Mouse (Mus musculus): ENCODE measurements around the gene Mark3.

Mark3 gene

DNA sequence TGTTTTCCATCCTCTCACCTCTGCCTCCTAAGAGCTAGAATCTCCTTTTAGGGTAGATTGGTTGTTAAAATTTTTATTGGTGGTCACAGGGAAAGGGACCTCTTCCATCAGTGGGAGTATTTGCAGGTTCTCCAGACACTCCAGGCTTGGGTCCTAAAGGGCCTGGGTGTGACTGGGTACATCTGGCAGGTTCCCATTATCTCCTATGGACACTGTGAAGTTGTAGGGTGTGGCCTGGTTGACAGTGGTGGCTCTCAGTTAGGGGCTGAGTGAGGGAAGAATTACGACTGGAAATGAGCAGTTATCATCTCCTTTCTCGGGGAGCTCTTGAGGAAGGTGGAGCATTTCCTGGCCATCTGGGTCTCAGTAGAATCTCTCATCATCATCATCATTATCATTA, 15.7 kb upstream of the Mark3 start:
- in situ Hi-C loops (cut with MboI; ENCODE audit: unreplicated experiment in 2 of 2), result no loop called here

- in situ Hi-C loops (cut with MboI; ENCODE audit: unreplicated experiment in 2 of 2), result no loop called here
Measured at GRCm38 (mm10) chr12:111559647-111560258, 14.6 kb upstream of the Mark3 start.

DNA sequence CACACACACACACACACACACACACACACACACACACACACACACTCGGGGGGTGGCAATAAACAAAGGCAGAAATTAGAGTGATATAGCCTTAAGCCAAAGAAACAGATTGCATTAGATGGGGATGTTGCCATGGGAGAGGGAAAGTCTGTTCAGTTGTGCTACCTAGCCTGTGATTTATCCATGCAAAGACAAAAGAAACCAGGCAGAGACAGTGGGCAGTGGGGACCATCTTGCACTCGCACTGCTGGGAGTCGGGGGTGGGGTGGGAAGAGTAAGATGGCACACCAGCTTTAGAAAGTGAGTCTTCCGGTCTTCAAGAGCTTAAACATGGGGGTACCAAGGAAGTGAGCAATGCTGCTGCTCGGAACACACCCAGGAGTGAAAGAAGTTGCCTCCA, 14.0 kb upstream of the Mark3 start:
- in situ Hi-C loops (cut with MboI; ENCODE audit: unreplicated experiment in 2 of 2), result no loop called here

DNA sequence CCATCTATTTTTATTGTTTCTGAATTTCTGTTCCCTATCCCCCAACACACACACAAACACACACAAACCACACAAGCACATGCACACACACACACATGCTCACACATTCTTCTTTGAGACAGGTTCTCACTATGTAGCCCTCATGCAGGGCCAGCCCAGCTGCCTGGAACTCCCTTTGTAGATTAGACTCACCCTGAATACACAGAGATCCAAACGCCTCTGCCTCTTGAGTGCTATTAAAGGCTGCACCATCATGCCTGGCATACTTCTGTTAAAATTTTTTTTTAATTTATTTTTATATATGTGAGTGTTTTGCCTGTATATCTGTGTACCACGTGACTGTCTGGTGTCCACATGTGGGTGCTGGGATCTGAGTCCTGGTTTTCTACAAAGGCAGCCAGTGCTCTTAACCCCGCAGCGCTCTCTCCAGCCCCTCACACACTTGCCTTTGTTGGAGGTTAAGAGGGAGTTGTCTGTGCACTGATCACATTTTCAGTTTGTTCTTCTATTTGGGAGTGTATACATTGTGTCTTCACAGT, 12.0 kb upstream of the Mark3 start:
- in situ Hi-C loops (cut with MboI; ENCODE audit: unreplicated experiment in 2 of 2), result no loop called here

GRCm38 (mm10) chr12:111563076-111563629, 11.2 kb upstream of the Mark3 start:
- in situ Hi-C loops (cut with MboI; ENCODE audit: unreplicated experiment in 2 of 2), result no loop called here

- in situ Hi-C loops (cut with MboI; ENCODE audit: unreplicated experiment in 2 of 2), result no loop called here
Measured at GRCm38 (mm10) chr12:111565363-111565762, 9.0 kb upstream of the Mark3 start.

DNA sequence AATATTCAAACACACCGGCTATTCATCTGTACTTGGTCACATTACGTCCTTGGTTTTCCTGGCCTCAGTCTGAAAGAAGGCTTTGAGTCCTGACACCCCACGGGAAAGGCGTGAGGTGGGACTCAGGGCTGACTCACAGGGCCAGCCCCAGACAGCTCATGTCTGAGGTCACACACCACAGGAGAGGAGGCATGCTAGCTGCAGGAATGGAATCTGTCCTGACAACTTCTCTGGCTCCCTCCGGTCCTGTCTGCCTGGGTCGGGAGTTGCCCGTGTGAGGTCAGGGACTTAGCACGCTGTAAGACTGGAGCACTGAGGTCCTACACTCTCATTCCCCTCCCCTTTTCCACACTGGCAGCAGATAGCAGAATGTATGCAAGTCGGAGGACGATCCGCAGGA, 5.5 kb upstream of the Mark3 start:
- in situ Hi-C loops (cut with MboI; ENCODE audit: unreplicated experiment in 2 of 2), result no loop called here

GRCm38 (mm10) chr12:111572406-111572805, 1.9 kb upstream of the Mark3 start:
- in situ Hi-C loops (cut with MboI; ENCODE audit: unreplicated experiment in 2 of 2), result no loop called here

DNA sequence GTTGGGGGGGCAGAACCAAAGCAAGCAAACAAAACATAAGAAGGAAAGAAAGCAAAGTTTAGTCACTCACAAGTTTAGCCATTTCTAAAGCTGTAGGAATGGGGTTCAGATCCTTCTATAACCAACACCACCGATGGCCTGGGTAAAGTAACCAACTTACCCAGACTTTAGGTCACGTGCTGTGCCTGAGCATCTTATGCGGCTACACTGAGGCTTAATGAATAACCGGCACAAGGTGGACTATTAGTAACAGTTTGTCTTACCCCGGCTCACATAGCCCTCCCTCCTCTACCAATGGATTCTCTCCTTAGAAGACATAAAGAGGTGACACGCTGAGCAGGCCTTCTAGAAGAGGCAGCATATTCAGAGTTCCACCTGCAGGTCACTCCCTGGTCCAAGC, 1.0 kb upstream of the Mark3 start:
- in situ Hi-C loops (cut with MboI; ENCODE audit: unreplicated experiment in 2 of 2), result no loop called here

DNA sequence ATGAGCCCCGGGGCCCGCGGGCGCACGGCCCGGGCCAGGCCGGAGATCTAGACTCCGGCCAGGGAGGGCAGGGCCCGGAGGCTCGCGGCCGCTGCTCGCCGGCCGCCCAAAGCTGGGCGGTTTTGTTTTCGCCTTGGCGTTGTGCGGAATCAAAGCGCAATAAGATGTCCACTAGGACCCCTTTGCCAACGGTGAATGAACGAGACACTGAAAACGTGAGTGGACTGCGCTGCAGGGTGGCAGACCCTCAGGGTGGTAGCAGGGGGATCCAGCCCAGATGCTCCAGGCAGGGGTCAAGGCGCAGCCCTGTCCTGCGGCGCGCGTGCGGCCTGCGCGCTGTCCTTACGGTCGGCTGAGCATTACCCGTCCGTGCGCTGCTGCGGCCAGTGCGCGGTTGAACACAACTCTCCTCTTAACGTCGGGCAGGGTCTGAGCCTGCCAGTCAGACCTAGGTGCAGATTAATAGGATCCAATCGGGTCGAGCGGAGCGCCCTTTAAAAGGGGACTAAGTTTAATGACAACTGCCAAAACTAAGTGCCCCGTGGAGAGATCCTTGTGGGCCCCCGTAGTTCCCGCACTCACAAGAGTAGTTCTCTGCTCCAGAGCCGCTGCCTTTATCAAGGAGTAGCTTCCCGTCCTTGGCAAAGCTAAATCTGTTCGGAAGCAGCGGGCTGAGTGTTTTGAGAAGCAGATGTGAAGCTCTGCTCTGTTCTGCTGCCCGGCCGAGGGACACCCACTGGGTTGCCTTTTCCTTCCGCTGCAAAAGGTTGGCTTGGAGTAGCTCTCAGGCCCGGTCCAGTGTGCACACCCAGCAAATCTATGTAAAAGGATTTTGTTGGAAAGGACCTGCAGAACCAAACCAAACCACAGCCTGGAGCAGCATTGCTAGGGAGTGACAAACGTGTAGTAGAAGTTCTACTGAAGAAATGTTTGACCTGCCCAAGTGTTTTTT, 840 bp downstream of the Mark3 start:
- in situ Hi-C loops (cut with MboI; ENCODE audit: unreplicated experiment in 2 of 2), result no loop called here

DNA sequence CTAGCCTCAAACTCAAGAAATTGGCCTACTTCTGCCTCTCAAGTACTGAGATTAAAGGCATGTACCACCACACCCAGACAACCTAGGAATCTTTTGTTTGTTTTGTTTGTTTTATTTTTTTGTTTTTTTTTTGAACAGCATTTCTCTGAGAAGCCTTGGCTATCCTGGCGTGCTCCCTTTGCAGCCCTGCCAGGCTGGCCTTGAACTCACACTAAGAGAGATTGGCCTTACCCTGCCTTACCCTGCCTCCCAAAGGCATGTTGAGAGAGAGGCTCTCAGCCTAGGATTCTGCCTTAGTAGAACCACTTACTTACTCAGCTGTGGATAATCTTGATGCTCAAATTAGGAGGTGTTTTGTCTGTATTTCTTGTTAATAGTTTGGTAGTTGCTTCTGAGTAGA, 8.7 kb downstream of the Mark3 start:
- in situ Hi-C loops (cut with MboI; ENCODE audit: unreplicated experiment in 2 of 2), result no loop called here

DNA sequence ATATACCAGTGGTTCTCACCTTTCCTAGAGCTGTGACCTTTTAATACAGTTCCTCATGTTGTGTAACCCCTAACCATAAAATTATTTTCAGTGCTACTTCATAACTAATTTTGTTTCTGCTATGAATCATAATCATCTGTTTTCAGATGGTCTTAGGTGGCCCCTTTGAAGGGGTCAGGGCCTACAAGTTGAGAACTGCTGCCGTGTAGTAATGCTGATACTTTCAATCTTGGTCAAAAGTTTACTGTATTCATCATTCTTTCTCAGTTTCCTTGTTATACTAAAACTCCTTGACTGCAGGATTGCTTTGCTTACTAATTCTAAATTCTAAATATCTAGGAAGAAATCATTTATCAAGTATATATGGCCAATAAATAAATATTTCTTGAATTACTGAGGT, 10.1 kb downstream of the Mark3 start:
- in situ Hi-C loops (cut with MboI; ENCODE audit: unreplicated experiment in 2 of 2), result no loop called here

DNA sequence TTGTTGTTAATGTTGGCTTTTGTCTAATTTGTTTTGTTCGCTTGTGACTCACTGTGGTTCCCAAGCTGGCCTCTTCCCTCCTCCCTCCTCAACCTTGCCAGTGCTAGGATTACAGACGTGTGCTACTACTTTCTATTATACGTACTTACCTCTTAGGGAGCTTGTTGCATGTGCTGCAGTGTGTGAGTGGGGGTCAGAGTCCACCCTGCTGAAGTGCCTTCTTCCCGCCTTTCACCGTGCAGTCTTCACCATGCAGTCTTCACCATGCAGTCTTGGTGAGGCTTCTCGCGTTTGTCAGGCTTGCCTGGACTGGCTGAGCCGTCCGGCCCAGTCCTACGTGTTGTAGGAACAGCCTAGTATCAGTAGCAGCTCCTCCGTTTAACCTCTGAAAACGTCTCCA, 12.9 kb downstream of the Mark3 start:
- in situ Hi-C loops (cut with MboI; ENCODE audit: unreplicated experiment in 2 of 2), result no loop called here

- in situ Hi-C loops (cut with MboI; ENCODE audit: unreplicated experiment in 2 of 2), result no loop called here
Measured at GRCm38 (mm10) chr12:111592407-111593021, 18.2 kb downstream of the Mark3 start.

- in situ Hi-C loops (cut with MboI; ENCODE audit: unreplicated experiment in 2 of 2), result no loop called here
Measured at GRCm38 (mm10) chr12:111593775-111594174, 19.5 kb downstream of the Mark3 start.

DNA sequence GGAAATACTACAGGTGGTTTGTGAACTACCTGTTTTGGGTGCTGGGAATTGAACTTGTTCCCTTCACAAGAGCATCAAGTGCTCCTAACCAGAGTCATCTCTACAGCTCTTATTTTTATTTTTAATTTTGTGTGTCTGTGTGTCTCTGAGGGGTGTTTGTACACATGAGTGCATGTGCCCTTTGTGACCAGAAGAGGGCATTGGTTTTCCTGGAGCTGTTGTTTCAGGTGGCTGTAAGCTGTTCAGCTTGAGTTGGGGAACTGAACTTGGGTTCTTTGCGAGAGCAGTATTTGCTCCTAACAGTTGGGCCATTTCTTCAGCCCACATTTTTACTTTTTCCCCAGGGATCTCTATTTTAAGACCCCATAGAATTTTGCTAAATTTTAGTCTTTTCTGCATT, 23.0 kb downstream of the Mark3 start:
- in situ Hi-C loops (cut with MboI; ENCODE audit: unreplicated experiment in 2 of 2), result no loop called here

DNA sequence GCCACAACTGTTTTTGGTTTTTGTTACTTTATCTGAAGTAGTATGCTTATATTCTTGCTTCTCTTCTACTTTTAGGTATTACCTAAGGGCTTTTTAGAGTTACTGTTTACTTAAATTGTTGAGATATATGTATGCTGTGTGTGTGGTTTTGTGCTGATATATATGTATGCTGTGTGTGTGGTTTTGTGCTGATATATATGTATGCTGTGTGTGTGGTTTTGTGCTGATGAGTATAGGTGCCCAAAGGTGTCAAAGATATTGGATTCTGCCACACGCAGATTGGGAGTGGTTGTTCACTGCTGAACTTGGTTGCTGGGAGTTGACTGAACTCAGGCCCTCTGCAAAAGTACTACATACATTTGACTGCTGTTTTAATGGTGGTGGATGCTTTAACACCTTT, 24.6 kb downstream of the Mark3 start:
- in situ Hi-C loops (cut with MboI; ENCODE audit: unreplicated experiment in 2 of 2), result no loop called here

- in situ Hi-C loops (cut with MboI; ENCODE audit: unreplicated experiment in 2 of 2), result no loop called here
Measured at GRCm38 (mm10) chr12:111599640-111600039, 25.3 kb downstream of the Mark3 start.

DNA sequence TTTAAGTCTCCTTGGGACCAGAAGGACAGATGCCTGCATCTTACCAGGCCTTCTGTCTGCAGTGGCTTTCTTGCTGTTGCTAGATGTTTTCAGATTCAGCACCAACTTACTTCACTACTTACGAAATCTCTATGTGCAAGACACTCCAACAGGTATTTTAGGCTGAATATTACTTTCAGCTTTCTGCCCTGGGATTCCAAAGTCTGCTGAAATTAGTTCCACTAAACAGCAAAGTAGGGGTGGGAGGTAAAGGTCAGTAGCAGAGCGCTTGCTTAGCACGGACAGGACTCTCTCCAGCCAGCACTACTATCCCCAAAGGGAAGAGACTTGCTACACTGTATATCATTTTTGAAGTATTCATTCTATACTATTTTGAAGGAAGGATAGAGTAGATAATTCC, 29.5 kb downstream of the Mark3 start:
- in situ Hi-C loops (cut with MboI; ENCODE audit: unreplicated experiment in 2 of 2), result no loop called here

GRCm38 (mm10) chr12:111605619-111606018, 31.3 kb downstream of the Mark3 start:
- in situ Hi-C loops (cut with MboI; ENCODE audit: unreplicated experiment in 2 of 2), result no loop called here

DNA sequence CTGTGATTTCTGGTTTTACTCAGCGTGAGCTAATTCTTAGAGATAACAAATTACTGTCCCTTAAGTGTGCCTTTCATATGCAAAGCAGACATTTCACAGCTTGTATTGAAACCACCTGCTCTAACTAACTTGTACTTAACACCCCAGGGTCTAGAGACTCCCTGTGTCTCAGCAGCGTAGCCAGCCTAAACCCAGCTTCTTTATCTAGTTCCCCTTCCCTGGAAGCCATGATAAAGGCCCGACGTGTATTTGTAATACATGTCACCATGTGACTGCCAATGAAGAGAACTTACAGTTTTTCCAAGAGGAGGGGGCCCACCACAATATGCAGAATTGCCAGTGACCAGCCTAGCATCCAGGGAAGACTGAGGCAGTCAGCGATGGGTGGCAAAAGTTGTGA, 33.7 kb downstream of the Mark3 start:
- in situ Hi-C loops (cut with MboI; ENCODE audit: unreplicated experiment in 2 of 2), result no loop called here
